Mouse (Mus musculus): ENCODE measurements around the gene Baz2b. TPM values are rescaled to one million over a fixed set of nuclear protein-coding genes. Genes with fewer than 3 reads are reported as not detected.

Gene Baz2b
- polyA plus RNA-seq, 1 experiment, result 59.0 TPM

GRCm38 (mm10) chr2:59975772-59976171 lies 233.9 kb downstream of the Baz2b start:
- Histone ChIP-seq H3K27ac (replicated peaks; ENCODE audit: low read depth, low read length) (no peak overlapping the region), H3K4me3 (ENCODE audit: insufficient read depth, low read depth, low read length) (no peak overlapping the region), H3K4me1 (ENCODE audit: control insufficient read depth, insufficient read depth, insufficient read length, low read length) (peaks cover 2% of the 10 kb centered on the region; the same call in 1 of the 2 replicates)

- H3K27ac ChIP-seq (replicated peaks; ENCODE audit: low read depth, low read length), result no peak overlapping the region
- peaks cover 2% of the 10 kb centered on the region; the same call in 1 of the 2 replicates for H3K4me1 ChIP-seq (ENCODE audit: control insufficient read depth, insufficient read depth, insufficient read length, low read length)
- no peak overlapping the region for H3K4me3 ChIP-seq (ENCODE audit: insufficient read depth, low read depth, low read length)
These were observed 235.7 kb downstream of the Baz2b start for GRCm38 (mm10) chr2:59973962-59974361.

GRCm38 (mm10) chr2:59973104-59973641 lies 236.5 kb downstream of the Baz2b start:
- Histone ChIP-seq H3K27ac (replicated peaks; ENCODE audit: low read depth, low read length) (no peak overlapping the region), H3K4me1 (ENCODE audit: control insufficient read depth, insufficient read depth, insufficient read length, low read length) (peaks cover 3% of the 10 kb centered on the region; the same call in 1 of the 2 replicates), H3K4me3 (ENCODE audit: insufficient read depth, low read depth, low read length) (no peak overlapping the region)

- peaks cover 3% of the 10 kb centered on the region; the same call in 1 of the 2 replicates for H3K4me1 ChIP-seq (ENCODE audit: control insufficient read depth, insufficient read depth, insufficient read length, low read length)
- no peak overlapping the region for H3K4me3 ChIP-seq (ENCODE audit: insufficient read depth, low read depth, low read length)
- no peak overlapping the region for H3K27ac ChIP-seq (replicated peaks; ENCODE audit: low read depth, low read length)
These were observed 239.1 kb downstream of the Baz2b start for GRCm38 (mm10) chr2:59970511-59970910.

GRCm38 (mm10) chr2:59969099-59969498 lies 240.5 kb downstream of the Baz2b start:
- Histone ChIP-seq H3K4me3 (ENCODE audit: insufficient read depth, low read depth, low read length) (no peak overlapping the region), H3K27ac (replicated peaks; ENCODE audit: low read depth, low read length) (peak overlapping the region; percentile 79), H3K4me1 (ENCODE audit: control insufficient read depth, insufficient read depth, insufficient read length, low read length) (peaks cover 3% of the 10 kb centered on the region; the same call in 1 of the 2 replicates)

GRCm38 (mm10) chr2:59968593-59968992 lies 241.0 kb downstream of the Baz2b start:
- Histone ChIP-seq H3K27ac (replicated peaks; ENCODE audit: low read depth, low read length) (peak overlapping the region; percentile 94), H3K4me3 (ENCODE audit: insufficient read depth, low read depth, low read length) (peak overlapping the region; percentile 34), H3K4me1 (ENCODE audit: control insufficient read depth, insufficient read depth, insufficient read length, low read length) (peaks cover 3% of the 10 kb centered on the region; the same call in 1 of the 2 replicates)

GRCm38 (mm10) chr2:59966454-59966853 lies 243.2 kb downstream of the Baz2b start:
- H3K4me3 ChIP-seq (ENCODE audit: insufficient read depth, low read depth, low read length), result no peak overlapping the region

GRCm38 (mm10) chr2:59963011-59963410 lies 246.6 kb downstream of the Baz2b start:
- Histone ChIP-seq H3K27ac (replicated peaks; ENCODE audit: low read depth, low read length) (no peak overlapping the region), H3K4me3 (ENCODE audit: insufficient read depth, low read depth, low read length) (no peak overlapping the region)

More at GRCm38 (mm10) chr2:59966454-59966853, 243.2 kb downstream of the Baz2b start:
- H3K27ac ChIP-seq (replicated peaks; ENCODE audit: low read depth, low read length), result no peak overlapping the region
- H3K4me1 ChIP-seq (ENCODE audit: control insufficient read depth, insufficient read depth, insufficient read length, low read length), result peaks cover 3% of the 10 kb centered on the region; the same call in 1 of the 2 replicates

GRCm38 (mm10) chr2:59962579-59962978 lies 247.1 kb downstream of the Baz2b start:
- no peak overlapping the region for H3K4me3 ChIP-seq (ENCODE audit: insufficient read depth, low read depth, low read length)
- no peaks in the 10 kb centered on the region for H3K4me1 ChIP-seq (ENCODE audit: control insufficient read depth, insufficient read depth, insufficient read length, low read length)
- no peak overlapping the region for H3K27ac ChIP-seq (replicated peaks; ENCODE audit: low read depth, low read length)

More at GRCm38 (mm10) chr2:59963011-59963410, 246.6 kb downstream of the Baz2b start:
- H3K4me1 ChIP-seq (ENCODE audit: control insufficient read depth, insufficient read depth, insufficient read length, low read length), result no peaks in the 10 kb centered on the region

GRCm38 (mm10) chr2:59960495-59960772 lies 249.2 kb downstream of the Baz2b start:
- H3K27ac ChIP-seq (replicated peaks; ENCODE audit: low read depth, low read length), result no peak overlapping the region
- H3K4me1 ChIP-seq (ENCODE audit: control insufficient read depth, insufficient read depth, insufficient read length, low read length), result no peaks in the 10 kb centered on the region
- no peak overlapping the region for H3K4me3 ChIP-seq (ENCODE audit: insufficient read depth, low read depth, low read length)

GRCm38 (mm10) chr2:59959668-59960494 lies 249.8 kb downstream of the Baz2b start:
- Histone ChIP-seq H3K27ac (replicated peaks; ENCODE audit: low read depth, low read length) (no peak overlapping the region), H3K4me1 (ENCODE audit: control insufficient read depth, insufficient read depth, insufficient read length, low read length) (no peaks in the 10 kb centered on the region), H3K4me3 (ENCODE audit: insufficient read depth, low read depth, low read length) (no peak overlapping the region)

- H3K27ac ChIP-seq (replicated peaks; ENCODE audit: low read depth, low read length), result no peak overlapping the region
- H3K4me1 ChIP-seq (ENCODE audit: control insufficient read depth, insufficient read depth, insufficient read length, low read length), result peaks cover 3% of the 10 kb centered on the region; the same call in 1 of the 2 replicates
- H3K4me3 ChIP-seq (ENCODE audit: insufficient read depth, low read depth, low read length), result no peak overlapping the region
These were observed 251.1 kb downstream of the Baz2b start for GRCm38 (mm10) chr2:59958543-59958942.

GRCm38 (mm10) chr2:59955916-59956315 lies 253.7 kb downstream of the Baz2b start:
- Histone ChIP-seq H3K4me3 (ENCODE audit: insufficient read depth, low read depth, low read length) (no peak overlapping the region), H3K4me1 (ENCODE audit: control insufficient read depth, insufficient read depth, insufficient read length, low read length) (peaks cover 3% of the 10 kb centered on the region; the same call in 1 of the 2 replicates), H3K27ac (replicated peaks; ENCODE audit: low read depth, low read length) (no peak overlapping the region)

GRCm38 (mm10) chr2:59954791-59955190 lies 254.8 kb downstream of the Baz2b start:
- Histone ChIP-seq H3K27ac (replicated peaks; ENCODE audit: low read depth, low read length) (peak overlapping the region; percentile 26; the same call in 1 of the 2 replicates), H3K4me1 (ENCODE audit: control insufficient read depth, insufficient read depth, insufficient read length, low read length) (peaks cover 3% of the 10 kb centered on the region; the same call in 1 of the 2 replicates), H3K4me3 (ENCODE audit: insufficient read depth, low read depth, low read length) (no peak overlapping the region)

- Histone ChIP-seq H3K27ac (replicated peaks; ENCODE audit: low read depth, low read length) (no peak overlapping the region), H3K4me3 (ENCODE audit: insufficient read depth, low read depth, low read length) (no peak overlapping the region), H3K4me1 (ENCODE audit: control insufficient read depth, insufficient read depth, insufficient read length, low read length) (peaks cover 3% of the 10 kb centered on the region; the same call in 1 of the 2 replicates)
These were observed 257.2 kb downstream of the Baz2b start for GRCm38 (mm10) chr2:59952286-59953014.

Measured in brown adipose tissue, adult 24 weeks (tissue).